Mouse (Mus musculus) embryonic facial prominence, embryonic 14.5 days (tissue): ENCODE measurements around the gene Nipal3. TPM values are rescaled to one million over a fixed set of nuclear protein-coding genes. Genes with fewer than 3 reads are reported as not detected.
A peak's percentile ranks its signal among the peaks of the same experiment; 100 is the strongest.

Experiments used
- ATAC-seq: fragments of 200-750 bp; cut with Nextera tagmentation; 2 replicates; pipeline ENCODE4 v1.8.0; 2017; ENCODE audit warnings: low read depth, moderate number of reproducible peaks, moderate TSS enrichment
- DNase-seq: peaks from one replicate; pipeline ENCODE4 v3.0.0-alpha.2; 2015; ENCODE audit warnings: low spot score
- H3K27ac ChIP-seq: fragments of 300-500 bp; sonication (generic); replicated peaks from 2 replicates; pipeline ENCODE4 v1.5.1; 2014; ENCODE audit warnings: low read depth, mild to moderate bottlenecking, low read length, moderate library complexity
- H3K27me3 ChIP-seq: fragments of 300-500 bp; sonication (generic); replicated peaks from 2 replicates; pipeline ENCODE4 v1.6.1; 2014; ENCODE audit warnings: low read length; ENCODE audit not compliant: control insufficient read depth, insufficient read depth
- H3K36me3 ChIP-seq: fragments of 300-500 bp; sonication (generic); 2 replicates; pipeline ENCODE4 v1.6.1; 2014; ENCODE audit warnings: low read length, mixed read lengths; ENCODE audit not compliant: control insufficient read depth, insufficient read depth
- H3K4me1 ChIP-seq: fragments of 300-500 bp; sonication (generic); 2 replicates; pipeline ENCODE4 v1.6.1; 2014; ENCODE audit warnings: antibody characterized with exemption, low read length; ENCODE audit not compliant: control insufficient read depth, insufficient read depth
- H3K4me2 ChIP-seq: fragments of 300-500 bp; sonication (generic); 2 replicates; pipeline ENCODE4 v1.6.1; 2014; ENCODE audit warnings: low read depth, mild to moderate bottlenecking, low read length, moderate library complexity, mixed read lengths
- H3K4me3 ChIP-seq: fragments of 300-500 bp; sonication (generic); 2 replicates; pipeline ENCODE4 v1.5.1; 2014; ENCODE audit warnings: low read depth, mild to moderate bottlenecking, low read length
- H3K9ac ChIP-seq: fragments of 300-500 bp; sonication (generic); 2 replicates; pipeline ENCODE4 v1.6.1; 2014; ENCODE audit warnings: low read depth, mild to moderate bottlenecking, low read length, moderate library complexity, mixed read lengths
- H3K9me3 ChIP-seq: fragments of 300-500 bp; sonication (generic); 2 replicates; pipeline ENCODE4 v1.6.1; 2016; ENCODE audit warnings: low read length; ENCODE audit not compliant: control insufficient read depth
- WGBS: fragments of 180-500 bp; shearing (Covaris S2); extraction: QIAGEN DNeasy Blood & Tissue Kit; methylation state at CpG from one replicate; pipeline ENCODE4 v1.1.7; 2014; 5-methylcytosine and 5-hydroxymethylcytosine counted together
- microRNA counts: library from miRNA; unstranded; fragments of <30 nt; microRNA quantifications from one replicate; lab custom pipeline; 2017
- microRNA-seq: library from miRNA; unstranded; fragments of <30 nt; microRNA quantifications from one replicate; pipeline ENCODE4, GENCODE M21; 2016; ENCODE audit warnings: borderline number of aligned reads
- polyA plus RNA-seq: library from polyadenylated mRNA; unstranded; fragments of >200 nt; fragmentation: Nextera tagmentation; extraction: Ambion mirVana; gene quantifications from 2 replicates; pipeline ENCODE4 v1.2.1, GENCODE M21; 2014

Nipal3 gene
- polyA plus RNA-seq, 1 experiment from 2014 or later, result 3.0 TPM

DNA sequence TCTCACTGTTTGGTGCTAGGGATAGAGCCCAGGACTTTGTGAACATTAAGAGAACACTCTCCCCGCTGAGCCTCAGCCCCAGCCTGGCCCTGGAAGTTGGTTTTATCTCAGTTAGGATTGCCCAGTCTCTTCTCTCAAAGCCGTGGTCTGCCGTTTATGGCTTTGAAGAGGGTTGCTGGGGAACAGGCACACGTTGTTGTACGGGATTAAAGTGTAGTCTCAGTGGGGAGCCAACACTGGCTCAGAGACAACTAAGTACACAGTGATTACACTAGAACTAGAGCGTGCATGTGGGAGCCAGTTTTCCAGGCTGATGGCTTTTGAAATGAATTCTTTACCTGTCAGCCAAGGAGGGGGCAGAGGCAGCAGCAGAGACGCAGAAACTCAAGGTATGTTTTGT is 93.0 kb downstream of the Nipal3 start:
- H3K27me3 ChIP-seq, result peaks cover 24% of the 10 kb centered on the region
- H3K4me3 ChIP-seq, result no peak overlapping the region
- H3K27ac ChIP-seq, result no peak overlapping the region
- H3K4me2 ChIP-seq, result no peak overlapping the region
- no peaks in the 10 kb centered on the region for H3K36me3 ChIP-seq
- H3K9me3 ChIP-seq, result no peaks in the 10 kb centered on the region
- DNase-seq (peak; percentile 35), ATAC-seq (no peak)
- H3K4me1 ChIP-seq, result no peaks in the 10 kb centered on the region
- WGBS, result 29% methylated on average over 7 of the region's 7 CpGs
- H3K9ac ChIP-seq, result no peak overlapping the region

DNA sequence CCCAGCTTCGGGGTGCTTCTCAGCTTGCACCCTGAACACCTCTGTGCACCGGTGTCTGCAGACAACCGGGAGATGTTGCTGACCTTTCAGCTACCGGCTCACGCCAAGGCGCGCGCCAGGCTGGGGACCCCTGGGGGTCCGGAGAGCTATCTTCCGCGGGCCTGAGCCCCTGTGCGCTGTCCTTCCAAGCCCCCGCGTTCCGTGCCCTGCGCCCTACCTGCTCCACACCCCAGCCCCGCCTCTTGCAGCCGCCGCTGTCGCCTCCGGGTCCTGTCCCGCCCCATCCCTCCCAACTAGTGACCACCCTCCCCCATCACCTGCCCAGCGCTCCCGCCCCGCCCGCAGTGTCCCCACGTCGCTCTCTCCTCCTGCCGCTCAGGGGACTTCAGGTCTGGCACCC is 96.8 kb downstream of the Nipal3 start, which contains the start of gene Ncmap:
Ncmap (minus strand) TSS at position 237 of the 400 bp plus-strand sequence.
- H3K27me3 ChIP-seq, result peaks cover 33% of the 10 kb centered on the region
- no peak for DNase-seq
- ATAC-seq, result no peak
- H3K4me1 ChIP-seq, result no peaks in the 10 kb centered on the region
- H3K9ac ChIP-seq, result peak within 1 kb of the TSS; percentile 52
- no peak within 1 kb of the TSS for H3K27ac ChIP-seq
- H3K9me3 ChIP-seq, result no peaks in the 10 kb centered on the region
- peak within 1 kb of the TSS; percentile 41 for H3K4me3 ChIP-seq
- H3K4me2 ChIP-seq, result peak within 1 kb of the TSS; percentile 81
- no peaks in the 10 kb centered on the region for H3K36me3 ChIP-seq
- WGBS, result under 1% methylated on average over 21 of the region's 29 CpGs

DNA sequence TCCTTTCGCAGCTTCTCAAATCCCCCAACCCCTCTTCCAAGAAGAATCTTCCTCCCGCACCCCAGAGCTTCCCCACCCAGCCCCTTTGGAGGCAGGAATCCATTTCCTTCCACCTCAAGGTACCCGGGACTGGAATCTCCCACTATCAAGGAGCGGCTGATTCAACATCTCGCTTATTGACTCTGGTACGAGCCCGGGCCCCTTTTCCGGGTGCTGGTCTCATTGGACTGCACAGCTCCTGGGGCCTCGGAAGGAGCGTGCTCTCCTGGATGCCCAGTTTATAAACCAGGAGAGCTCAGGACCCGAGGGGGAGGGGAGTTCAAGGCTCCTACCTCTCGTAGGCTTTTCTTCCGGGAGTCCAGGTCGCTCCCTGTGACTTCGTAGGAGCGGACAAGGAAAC is 97.3 kb downstream of the Nipal3 start:
- Histone ChIP-seq H3K9me3 (no peaks in the 10 kb centered on the region), H3K4me2 (peak overlapping the region; percentile 81), H3K4me3 (peak overlapping the region; percentile 41), H3K27ac (no peak overlapping the region), H3K27me3 (peaks cover 33% of the 10 kb centered on the region), H3K36me3 (no peaks in the 10 kb centered on the region), H3K9ac (peak overlapping the region; percentile 52), H3K4me1 (no peaks in the 10 kb centered on the region)
- DNase-seq, result no peak
- 4% methylated on average over 16 of the region's 16 CpGs for WGBS
- ATAC-seq, result no peak

GRCm38 (mm10) chr4:135396303-135396702 is 98.5 kb downstream of the Nipal3 start:
- no peaks in the 10 kb centered on the region for H3K9me3 ChIP-seq
- 88% methylated on average over 5 of the region's 5 CpGs for WGBS
- no peak for DNase-seq
- H3K36me3 ChIP-seq, result no peaks in the 10 kb centered on the region
- peaks cover 33% of the 10 kb centered on the region for H3K27me3 ChIP-seq
- H3K4me1 ChIP-seq, result no peaks in the 10 kb centered on the region
- H3K9ac ChIP-seq, result no peak overlapping the region
- no peak for ATAC-seq
- H3K4me3 ChIP-seq, result no peak overlapping the region
- H3K27ac ChIP-seq, result no peak overlapping the region
- no peak overlapping the region for H3K4me2 ChIP-seq

MicroRNA genes within 50 kb of the gene (microRNA counts, 519-probe panel; counts per million panel counts)
- 1,997 counts per million, percentile 19 among the panel's probes with 10 or more counts for microRNA mmu-miR-700 (lab: Ali Mortazavi, UCI)

Small RNA genes within 50 kb of the gene (microRNA-seq; reads per million reads assigned to microRNA genes)
- not detected for gene Gm25317
- 196 reads per million, percentile 59 among the genes with 10 or more reads in this experiment for gene Mir700

Other genes starting within 250 kb of the Nipal3 start
- 97.5 and 100 TPM in 2 replicates for gene Clic4, start 222.2 kb downstream of the Nipal3 start, polyA plus RNA-seq
- 159 and 163 TPM in 2 replicates for gene Srrm1, start 141.7 kb downstream of the Nipal3 start, polyA plus RNA-seq
- 6.8 and 7.7 TPM in 2 replicates for gene Ncmap, start 96.8 kb downstream of the Nipal3 start, polyA plus RNA-seq
- gene Rcan3, start 61.2 kb downstream of the Nipal3 start, polyA plus RNA-seq, result 12.7 and 14.7 TPM in 2 replicates
- gene Stpg1, start 248 bp downstream of the Nipal3 start, polyA plus RNA-seq, result 0.65 TPM in 1 of 2 replicates, not detected in the other
- 13.3 and 21.3 TPM in 2 replicates for gene Grhl3, start 78.6 kb upstream of the Nipal3 start, polyA plus RNA-seq
- 1.1 TPM in 2 replicates for gene Ifnlr1, start 191.2 kb upstream of the Nipal3 start, polyA plus RNA-seq
- 0.33 and 0.35 TPM in 2 replicates for gene Il22ra1, start 233.1 kb upstream of the Nipal3 start, polyA plus RNA-seq